8 mouse cellular contexts compared by ENCODE assay signal in the genomic region with DNA sequence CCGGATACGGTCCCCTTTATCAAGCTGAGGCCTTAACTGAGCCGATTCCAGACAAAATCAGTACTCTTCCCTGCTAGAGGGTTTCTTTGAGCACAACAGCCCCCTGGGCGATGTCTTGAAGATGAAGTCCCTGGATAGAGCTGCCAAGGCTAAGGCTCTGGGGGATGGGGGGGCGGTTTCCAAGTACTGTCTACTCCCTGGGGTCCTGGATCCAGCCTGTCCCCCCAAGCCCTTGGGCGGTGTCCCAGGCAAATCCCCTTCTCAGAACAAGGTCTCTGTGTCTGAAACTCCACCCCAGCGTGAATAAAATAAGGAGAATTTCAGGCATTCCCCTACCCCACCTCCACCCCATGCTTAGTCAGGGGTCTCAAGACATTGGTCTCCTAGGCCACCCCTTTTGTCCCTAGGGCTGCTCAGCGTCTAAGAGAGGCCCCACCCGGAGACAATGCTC. TPM values are rescaled to one million over a fixed set of nuclear protein-coding genes. Genes with fewer than 3 reads are reported as not detected.
DNase-seq lines count a peak whose midpoint lies in the region; ATAC-seq and TF ChIP-seq lines count a peak whose summit lies in the region.

No protein-coding gene starts in this region.

- no peak for DNase-seq in gastrocnemius, adult 2 months
- DNase-seq in gastrocnemius, postnatal 4 days (ENCODE audit: low spot score in 2 of 2), result no peak
- DNase-seq in 3134 (ENCODE audit: extremely low read depth, insufficient read length, low spot score), result peak; percentile 51
- no peak for DNase-seq in liver, embryonic 14.5 days (ENCODE audit: low read depth in 3 of 3, low spot score in 3 of 3)
- no peak for DNase-seq in ovary, adult 18-20 months (ENCODE audit: low spot score)
- no peak for DNase-seq in natural killer cell, adult 2 months (ENCODE audit: low spot score in 2 of 2)

- H3K4me3 ChIP-seq in gastrocnemius, adult 2 months, result peak overlapping the region; percentile 88
- H3K4me3 ChIP-seq in brown adipose tissue, adult 24 weeks (ENCODE audit: insufficient read depth, low read depth, low read length), result peak overlapping the region; percentile 64
- H3K4me3 ChIP-seq in heart, embryonic 12.5 days, result peak overlapping the region; percentile 88
- H3K4me3 ChIP-seq in liver, embryonic 14.5 days (ENCODE audit: insufficient read depth in 1 of 2, low read depth in 2 of 2, low read length in 2 of 2), result peak overlapping the region; percentile 45 to 68

- H3K27me3 ChIP-seq in heart, embryonic 12.5 days (replicated peaks), result no peaks in the 10 kb centered on the region
- H3K27me3 ChIP-seq in liver, embryonic 14.5 days (ENCODE audit: control insufficient read depth, insufficient read depth, low read length), result no peaks in the 10 kb centered on the region

- TF ChIP-seq EP300 in liver, embryonic 14.5 days (IDR thresholded peaks at IDR 0.05; ENCODE audit: low read depth), result no peak

- TF ChIP-seq CTCF in gastrocnemius, adult 2 months (IDR thresholded peaks at IDR 0.05), result no peak
- no peak for TF ChIP-seq CTCF in liver, embryonic 14.5 days (IDR thresholded peaks at IDR 0.05; ENCODE audit: low read depth)

- H3K9ac ChIP-seq in heart, embryonic 12.5 days, result peak overlapping the region; percentile 87
- H3K9ac ChIP-seq in liver, embryonic 14.5 days (replicated peaks), result peak overlapping the region; percentile 64; the same call in 1 of the 2 replicates

- H3K4me1 ChIP-seq in brown adipose tissue, adult 24 weeks (ENCODE audit: control insufficient read depth, insufficient read depth, insufficient read length, low read length), result peaks cover 7% of the 10 kb centered on the region
- peaks cover 23% of the 10 kb centered on the region for H3K4me1 ChIP-seq in heart, embryonic 12.5 days (replicated peaks)
- peaks cover 0 to 8% of the 10 kb centered on the region in 2 experiments; a peak in 2 of 4 replicates for H3K4me1 ChIP-seq in liver, embryonic 14.5 days (replicated peaks; ENCODE audit: control insufficient read depth in 2 of 2, insufficient read depth in 2 of 2, low read length in 1 of 2)

- H3K9me3 ChIP-seq in heart, embryonic 12.5 days (replicated peaks), result no peaks in the 10 kb centered on the region
- H3K9me3 ChIP-seq in liver, embryonic 14.5 days (ENCODE audit: control insufficient read depth, low read length), result no peaks in the 10 kb centered on the region

- 4% methylated on average over 9 of the region's 9 CpGs for WGBS in heart, embryonic 12.5 days
- 19% methylated on average over 9 of the region's 9 CpGs for WGBS in liver, embryonic 14.5 days (ENCODE audit: insufficient replicate concordance)

- peaks cover 21% of the 10 kb centered on the region for H3K36me3 ChIP-seq in heart, embryonic 12.5 days
- H3K36me3 ChIP-seq in liver, embryonic 14.5 days (replicated peaks; ENCODE audit: control insufficient read depth, insufficient read depth, low read depth), result no peaks in the 10 kb centered on the region

- ATAC-seq in heart, embryonic 12.5 days (ENCODE audit: insufficient number of reproducible peaks, low FRiP score), result no peak
- ATAC-seq in liver, embryonic 14.5 days (ENCODE audit: insufficient read depth), result no peak

- peak overlapping the region; percentile 87 for H3K27ac ChIP-seq in gastrocnemius, adult 2 months
- H3K27ac ChIP-seq in brown adipose tissue, adult 24 weeks (replicated peaks; ENCODE audit: low read depth, low read length), result no peak overlapping the region
- H3K27ac ChIP-seq in heart, embryonic 12.5 days (ENCODE audit: poor library complexity, severe bottlenecking), result no peak overlapping the region
- no peak overlapping the region for H3K27ac ChIP-seq in liver, embryonic 14.5 days

- peak overlapping the region; percentile 78 for H3K4me2 ChIP-seq in heart, embryonic 12.5 days
- peak overlapping the region; percentile 99 for H3K4me2 ChIP-seq in liver, embryonic 14.5 days (ENCODE audit: low read depth)

- intact Hi-C loops in gastrocnemius, adult 2 months (cut with DNase I), result loop anchor here (5.0 kb wide), 1 partner anchor 97 kb away; no protein-coding TSS in a partner anchor

RNA-seq across cellular contexts. Expression of gene Numbl, which starts 1.1 kb away (rescaled TPM):
- total RNA-seq in gastrocnemius, adult 2 months (2021), result 1 to 10 TPM; 3.8 to 4.2 TPM
- 10 to 100 TPM; 26.3 to 32.3 TPM for total RNA-seq in gastrocnemius, postnatal 4 days (2021)
- 2.6 and 2.7 TPM in 2 replicates for polyA plus RNA-seq in brown adipose tissue, adult 24 weeks (2012; ENCODE audit: insufficient read depth, insufficient read length, missing spikeins)
- 11.1 and 11.6 TPM in 2 replicates for polyA plus RNA-seq in heart, embryonic 12.5 days (2016; fragmentation: Nextera tagmentation; extraction: Ambion mirVana)
- 1.9 and 2.1 TPM in 2 replicates for polyA plus RNA-seq in liver, embryonic 14.5 days (2012; rRNA removed)
- 0.72 and 0.83 TPM in 2 replicates for polyA plus RNA-seq in liver, embryonic 14.5 days (2014; fragmentation: Nextera tagmentation; extraction: Ambion mirVana)

RNA-seq across cellular contexts. Expression of gene Coq8b, which starts 26.5 kb away (rescaled TPM):
- 1 to 10 TPM; 3.2 to 3.4 TPM for total RNA-seq in gastrocnemius, adult 2 months (2021)
- 10 to 100 TPM in 1 of 2 experiments, 1 to 10 TPM in 1; 8.6 to 10.3 TPM for total RNA-seq in gastrocnemius, postnatal 4 days (2021)
- polyA plus RNA-seq in brown adipose tissue, adult 24 weeks (2012; ENCODE audit: insufficient read depth, insufficient read length, missing spikeins), result 13.3 and 19.1 TPM in 2 replicates
- polyA plus RNA-seq in heart, embryonic 12.5 days (2016; fragmentation: Nextera tagmentation; extraction: Ambion mirVana), result 11.4 and 11.5 TPM in 2 replicates
- 9.3 and 12.4 TPM in 2 replicates for polyA plus RNA-seq in liver, embryonic 14.5 days (2012; rRNA removed)
- polyA plus RNA-seq in liver, embryonic 14.5 days (2014; fragmentation: Nextera tagmentation; extraction: Ambion mirVana), result 17.7 and 19.8 TPM in 2 replicates

RNA-seq across cellular contexts. Expression of gene Itpkc, which starts 30.8 kb away (rescaled TPM):
- 1 to 10 TPM; 3.9 to 4.3 TPM for total RNA-seq in gastrocnemius, adult 2 months (2021)
- 1 to 10 TPM; 7.2 to 8.5 TPM for total RNA-seq in gastrocnemius, postnatal 4 days (2021)
- polyA plus RNA-seq in brown adipose tissue, adult 24 weeks (2012; ENCODE audit: insufficient read depth, insufficient read length, missing spikeins), result 2.2 and 5.2 TPM in 2 replicates
- polyA plus RNA-seq in heart, embryonic 12.5 days (2016; fragmentation: Nextera tagmentation; extraction: Ambion mirVana), result 3.1 and 3.4 TPM in 2 replicates
- 2.0 and 2.3 TPM in 2 replicates for polyA plus RNA-seq in liver, embryonic 14.5 days (2012; rRNA removed)
- 1.3 and 1.5 TPM in 2 replicates for polyA plus RNA-seq in liver, embryonic 14.5 days (2014; fragmentation: Nextera tagmentation; extraction: Ambion mirVana)
